ENCODE assay signal across 7 mouse cellular contexts in genomic region chr2:121354820-121355592, GRCm38 (mm10). TPM values are rescaled to one million over a fixed set of nuclear protein-coding genes. Genes with fewer than 3 reads are reported as not detected.
A peak's percentile ranks its signal among the peaks of the same experiment; 100 is the strongest.
DNase-seq lines count a peak whose midpoint lies in the region; ATAC-seq and TF ChIP-seq lines count a peak whose summit lies in the region.

Gene Ppip5k1, minus strand, starts transcription at chr2:121355396.

- H3K4me2 ChIP-seq in intestine, postnatal 0 days (replicated peaks; ENCODE audit: low read depth): peak within 1 kb of the TSS; percentile 94
- H3K4me2 ChIP-seq in midbrain, embryonic 12.5 days (replicated peaks): peak within 1 kb of the TSS; percentile 73

- TF ChIP-seq POLR2A in small intestine, adult 2 months (IDR thresholded peaks at IDR 0.05; ENCODE audit: low read depth, low read length): no peak

- H3K36me3 ChIP-seq in embryonic facial prominence, embryonic 10.5 days (replicated peaks): no peaks in the 10 kb centered on the region
- peaks cover 6% of the 10 kb centered on the region; the same call in 1 of the 2 replicates for H3K36me3 ChIP-seq in intestine, postnatal 0 days (ENCODE audit: control insufficient read depth, insufficient read depth)
- H3K36me3 ChIP-seq in midbrain, embryonic 12.5 days: no peaks in the 10 kb centered on the region
- H3K36me3 ChIP-seq in small intestine, adult 2 months (ENCODE audit: control insufficient read depth, insufficient read depth, low read length): 0 out of 2 replicates have a peak, but pooled peaks cover 2% of the 10 kb centered on the region

- peaks cover 30% of the 10 kb centered on the region for H3K27me3 ChIP-seq in embryonic facial prominence, embryonic 10.5 days (replicated peaks; ENCODE audit: low read depth, poor library complexity, severe bottlenecking)
- H3K27me3 ChIP-seq in intestine, postnatal 0 days (replicated peaks; ENCODE audit: control insufficient read depth, insufficient read depth, low read length): no peaks in the 10 kb centered on the region
- peaks cover 28% of the 10 kb centered on the region for H3K27me3 ChIP-seq in midbrain, embryonic 12.5 days
- no peaks in the 10 kb centered on the region for H3K27me3 ChIP-seq in small intestine, adult 2 months (ENCODE audit: control insufficient read depth, insufficient read depth, low read length)

- DNase-seq in adrenal gland, postnatal 10 days: peak; percentile 98
- peak; percentile 98 for DNase-seq in embryonic facial prominence, embryonic 10.5 days (ENCODE audit: low spot score)
- DNase-seq in gonadal fat pad, adult 2 months (ENCODE audit: low read depth): peak; percentile 38
- peak; percentile 99 for DNase-seq in left cerebral cortex, postnatal 4 days

- TF ChIP-seq CTCF in intestine, postnatal 0 days (IDR thresholded peaks at IDR 0.05; ENCODE audit: low read depth): peak; percentile 97
- peak; percentile 87 for TF ChIP-seq CTCF in small intestine, adult 2 months (IDR thresholded peaks at IDR 0.05; ENCODE audit: extremely low read depth, insufficient read length, insufficient replicate concordance, low read depth, low read length)

- WGBS in embryonic facial prominence, embryonic 10.5 days: under 1% methylated on average over 58 of the region's 58 CpGs
- 1% methylated on average over 57 of the region's 58 CpGs for WGBS in intestine, postnatal 0 days
- under 1% methylated on average over 58 of the region's 58 CpGs for WGBS in midbrain, embryonic 12.5 days
- WGBS in small intestine, adult 2 months: 1% methylated on average over 58 of the region's 58 CpGs

- peak within 1 kb of the TSS; percentile 48 for H3K9ac ChIP-seq in intestine, postnatal 0 days (ENCODE audit: low read depth, low read length)
- H3K9ac ChIP-seq in midbrain, embryonic 12.5 days (replicated peaks): peak within 1 kb of the TSS; percentile 82

- H3K4me1 ChIP-seq in embryonic facial prominence, embryonic 10.5 days: peaks cover 31% of the 10 kb centered on the region
- peaks cover 5% of the 10 kb centered on the region; the same call in 1 of the 2 replicates for H3K4me1 ChIP-seq in intestine, postnatal 0 days (replicated peaks; ENCODE audit: control insufficient read depth, insufficient read depth, low read length)
- H3K4me1 ChIP-seq in midbrain, embryonic 12.5 days: peaks cover 18% of the 10 kb centered on the region
- peaks cover 16% of the 10 kb centered on the region for H3K4me1 ChIP-seq in small intestine, adult 2 months (ENCODE audit: control insufficient read depth, insufficient read depth, insufficient read length, low read length)

- peak within 1 kb of the TSS; percentile 79 for H3K4me3 ChIP-seq in embryonic facial prominence, embryonic 10.5 days
- H3K4me3 ChIP-seq in intestine, postnatal 0 days (ENCODE audit: low read depth, low read length): peak within 1 kb of the TSS; percentile 77
- H3K4me3 ChIP-seq in midbrain, embryonic 12.5 days: peak within 1 kb of the TSS; percentile 82
- peak within 1 kb of the TSS; percentile 86 for H3K4me3 ChIP-seq in small intestine, adult 2 months (ENCODE audit: low read depth, low read length)

- intact Hi-C loops in left cerebral cortex, postnatal 4 days (cut with DNase I): no loop called here

- ATAC-seq in intestine, postnatal 0 days: peak; percentile 81
- peak; percentile 97 for ATAC-seq in midbrain, embryonic 12.5 days (ENCODE audit: low FRiP score, low read depth)

- H3K9me3 ChIP-seq in embryonic facial prominence, embryonic 10.5 days: no peaks in the 10 kb centered on the region
- no peaks in the 10 kb centered on the region for H3K9me3 ChIP-seq in intestine, postnatal 0 days (ENCODE audit: control insufficient read depth)
- no peaks in the 10 kb centered on the region for H3K9me3 ChIP-seq in midbrain, embryonic 12.5 days

- peak within 1 kb of the TSS; percentile 86 for H3K27ac ChIP-seq in embryonic facial prominence, embryonic 10.5 days (replicated peaks)
- H3K27ac ChIP-seq in intestine, postnatal 0 days (ENCODE audit: low read depth, low read length): peak within 1 kb of the TSS; percentile 42; the same call in 1 of the 2 replicates
- peak within 1 kb of the TSS; percentile 81 for H3K27ac ChIP-seq in midbrain, embryonic 12.5 days (replicated peaks)
- H3K27ac ChIP-seq in small intestine, adult 2 months (ENCODE audit: insufficient read depth, low read depth, low read length): peak within 1 kb of the TSS; percentile 48

RNA-seq across cellular contexts. Expression of gene Ppip5k1, which starts in this region (rescaled TPM):
- total RNA-seq in adrenal gland, postnatal 10 days (2021): 10 to 100 TPM; 40.0 to 51.3 TPM
- 10.2 and 10.5 TPM in 2 replicates for polyA plus RNA-seq in embryonic facial prominence, embryonic 10.5 days (2016; fragmentation: Nextera tagmentation; extraction: Ambion mirVana)
- 45.3 and 52.8 TPM in 2 replicates for polyA plus RNA-seq in gonadal fat pad, adult 2 months (2012; rRNA removed)
- 19.2 and 25.0 TPM in 2 replicates for polyA plus RNA-seq in intestine, postnatal 0 days (2015; fragmentation: Nextera tagmentation; extraction: Ambion mirVana)
- total RNA-seq in left cerebral cortex, postnatal 4 days (2021): 10 to 100 TPM; 24.7 to 30.8 TPM
- polyA plus RNA-seq in midbrain, embryonic 12.5 days (2016; fragmentation: Nextera tagmentation; extraction: Ambion mirVana): 13.2 and 15.1 TPM in 2 replicates
- polyA plus RNA-seq in small intestine, adult 2 months (2012; rRNA removed): 19.8 and 47.0 TPM in 2 replicates

Comparison
In these comparisons a context has a peak if more than half of its experiments do, and no peak if none do; other contexts are left out.
1. Peak in every context shown above with its lines: DNase-seq, ATAC-seq, H3K4me3 ChIP-seq and H3K27ac ChIP-seq.
2. DNase-seq: peak in every context shown above with its lines; median percentile 99 in left cerebral cortex, postnatal 4 days; 98 in adrenal gland, postnatal 10 days; 98 in embryonic facial prominence, embryonic 10.5 days; 38 in gonadal fat pad, adult 2 months.